Mouse (Mus musculus): ENCODE data around the gene Akap6. TPM values are rescaled to one million over a fixed set of nuclear protein-coding genes. Genes with fewer than 3 reads are reported as not detected.

Gene Akap6
- polyA plus RNA-seq, 1 experiment from 2014 or later = 18.3 TPM

- H3K27me3 ChIP-seq = 0 out of 2 replicates have a peak, but pooled peaks cover 2% of the 10 kb centered on the region
- no peak overlapping the region for H3K27ac ChIP-seq
- no peaks in the 10 kb centered on the region for H3K9me3 ChIP-seq
- no peak overlapping the region for H3K4me3 ChIP-seq (replicated peaks)
- no peak overlapping the region for H3K9ac ChIP-seq
- no peaks in the 10 kb centered on the region for H3K36me3 ChIP-seq (replicated peaks)
- 87% methylated on average over 2 of the region's 2 CpGs for WGBS
- no peak for ATAC-seq (ENCODE audit: low FRiP score)
- H3K4me2 ChIP-seq = no peak overlapping the region
- H3K4me1 ChIP-seq = no peaks in the 10 kb centered on the region
These were observed 245.8 kb downstream of the Akap6 start for GRCm38 (mm10) chr12:52944949-52945348.

GRCm38 (mm10) chr12:52950660-52951059 lies 251.5 kb downstream of the Akap6 start:
- H3K4me1 ChIP-seq = no peaks in the 10 kb centered on the region
- no peaks in the 10 kb centered on the region for H3K9me3 ChIP-seq
- WGBS = 76% methylated on average over 4 of the region's 4 CpGs
- H3K9ac ChIP-seq = no peak overlapping the region
- no peak overlapping the region for H3K4me3 ChIP-seq (replicated peaks)
- no peaks in the 10 kb centered on the region for H3K36me3 ChIP-seq (replicated peaks)
- no peak for ATAC-seq (ENCODE audit: low FRiP score)
- H3K4me2 ChIP-seq = no peak overlapping the region
- no peak overlapping the region for H3K27ac ChIP-seq
- no peaks in the 10 kb centered on the region for H3K27me3 ChIP-seq

- Histone ChIP-seq H3K36me3 (replicated peaks) (no peaks in the 10 kb centered on the region), H3K4me3 (replicated peaks) (no peak overlapping the region), H3K9me3 (no peaks in the 10 kb centered on the region), H3K9ac (no peak overlapping the region), H3K27ac (no peak overlapping the region), H3K4me2 (no peak overlapping the region), H3K27me3 (no peaks in the 10 kb centered on the region), H3K4me1 (no peaks in the 10 kb centered on the region; the same call in 1 of the 2 replicates)
- WGBS = 78% methylated on average over 3 of the region's 3 CpGs
- no peak for ATAC-seq (ENCODE audit: low FRiP score)
These were observed 258.4 kb downstream of the Akap6 start for GRCm38 (mm10) chr12:52957587-52957986.

- 66% methylated on average over 3 of the region's 3 CpGs for WGBS
These were observed 258.8 kb downstream of the Akap6 start for GRCm38 (mm10) chr12:52957994-52958393.

GRCm38 (mm10) chr12:52991745-52992144 lies 292.6 kb downstream of the Akap6 start:
- Histone ChIP-seq H3K27me3 (no peaks in the 10 kb centered on the region), H3K9ac (no peak overlapping the region), H3K4me1 (peaks cover 6% of the 10 kb centered on the region; the same call in 1 of the 2 replicates), H3K27ac (no peak overlapping the region), H3K36me3 (replicated peaks) (no peaks in the 10 kb centered on the region), H3K4me3 (replicated peaks) (no peak overlapping the region), H3K4me2 (no peak overlapping the region), H3K9me3 (no peaks in the 10 kb centered on the region)
- 92% methylated on average over 6 of the region's 6 CpGs for WGBS
- no peak for ATAC-seq (ENCODE audit: low FRiP score)

More at GRCm38 (mm10) chr12:52957994-52958393, 258.8 kb downstream of the Akap6 start:
- H3K9me3 ChIP-seq = no peaks in the 10 kb centered on the region
- no peak overlapping the region for H3K27ac ChIP-seq
- H3K27me3 ChIP-seq = no peaks in the 10 kb centered on the region
- no peak for ATAC-seq (ENCODE audit: low FRiP score)
- no peak overlapping the region for H3K4me2 ChIP-seq
- H3K4me1 ChIP-seq = no peaks in the 10 kb centered on the region; the same call in 1 of the 2 replicates
- no peak overlapping the region for H3K4me3 ChIP-seq (replicated peaks)
- H3K9ac ChIP-seq = no peak overlapping the region
- no peaks in the 10 kb centered on the region for H3K36me3 ChIP-seq (replicated peaks)

GRCm38 (mm10) chr12:53012336-53012735 lies 313.2 kb downstream of the Akap6 start:
- Histone ChIP-seq H3K9ac (no peak overlapping the region), H3K4me3 (replicated peaks) (no peak overlapping the region), H3K27ac (no peak overlapping the region), H3K9me3 (no peaks in the 10 kb centered on the region), H3K36me3 (replicated peaks) (no peaks in the 10 kb centered on the region), H3K27me3 (no peaks in the 10 kb centered on the region), H3K4me2 (no peak overlapping the region), H3K4me1 (peaks cover 6% of the 10 kb centered on the region; the same call in 1 of the 2 replicates)
- ATAC-seq (ENCODE audit: low FRiP score) = no peak
- WGBS = 13% methylated on average over 3 of the region's 3 CpGs

GRCm38 (mm10) chr12:53014539-53014938 lies 315.4 kb downstream of the Akap6 start:
- no peaks in the 10 kb centered on the region for H3K36me3 ChIP-seq (replicated peaks)
- WGBS = 96% methylated on average over 6 of the region's 6 CpGs
- peaks cover 6% of the 10 kb centered on the region; the same call in 1 of the 2 replicates for H3K4me1 ChIP-seq
- H3K27ac ChIP-seq = no peak overlapping the region
- no peaks in the 10 kb centered on the region for H3K9me3 ChIP-seq
- H3K9ac ChIP-seq = no peak overlapping the region
- H3K27me3 ChIP-seq = no peaks in the 10 kb centered on the region
- no peak overlapping the region for H3K4me3 ChIP-seq (replicated peaks)
- no peak overlapping the region for H3K4me2 ChIP-seq
- no peak for ATAC-seq (ENCODE audit: low FRiP score)

GRCm38 (mm10) chr12:53024575-53025246 lies 325.5 kb downstream of the Akap6 start:
- no peak overlapping the region for H3K4me3 ChIP-seq (replicated peaks)
- no peak overlapping the region for H3K9ac ChIP-seq
- no peak for ATAC-seq (ENCODE audit: low FRiP score)
- WGBS = 64% methylated on average over 9 of the region's 9 CpGs
- H3K9me3 ChIP-seq = no peaks in the 10 kb centered on the region
- no peaks in the 10 kb centered on the region for H3K36me3 ChIP-seq (replicated peaks)
- no peaks in the 10 kb centered on the region for H3K27me3 ChIP-seq
- H3K4me1 ChIP-seq = peaks cover 28% of the 10 kb centered on the region
- no peak overlapping the region for H3K4me2 ChIP-seq
- H3K27ac ChIP-seq = no peak overlapping the region

GRCm38 (mm10) chr12:53027308-53027707 lies 328.1 kb downstream of the Akap6 start:
- 84% methylated on average over 4 of the region's 4 CpGs for WGBS
- no peak overlapping the region for H3K4me3 ChIP-seq (replicated peaks)
- no peak overlapping the region for H3K4me2 ChIP-seq
- no peak overlapping the region for H3K27ac ChIP-seq
- H3K9ac ChIP-seq = no peak overlapping the region
- no peaks in the 10 kb centered on the region for H3K9me3 ChIP-seq
- no peaks in the 10 kb centered on the region for H3K36me3 ChIP-seq (replicated peaks)
- ATAC-seq (ENCODE audit: low FRiP score) = no peak
- H3K27me3 ChIP-seq = no peaks in the 10 kb centered on the region
- peaks cover 33% of the 10 kb centered on the region for H3K4me1 ChIP-seq

- no peaks in the 10 kb centered on the region for H3K36me3 ChIP-seq (replicated peaks)
- H3K27ac ChIP-seq = no peak overlapping the region
- no peak overlapping the region for H3K9ac ChIP-seq
- no peak overlapping the region for H3K4me2 ChIP-seq
- H3K4me3 ChIP-seq (replicated peaks) = no peak overlapping the region
- H3K4me1 ChIP-seq = peaks cover 38% of the 10 kb centered on the region
- H3K9me3 ChIP-seq = no peaks in the 10 kb centered on the region
- WGBS = 56% methylated on average over 5 of the region's 5 CpGs
- no peaks in the 10 kb centered on the region for H3K27me3 ChIP-seq
- ATAC-seq (ENCODE audit: low FRiP score) = no peak
These were observed 329.7 kb downstream of the Akap6 start for GRCm38 (mm10) chr12:53028926-53029325.

GRCm38 (mm10) chr12:53029910-53030309 lies 330.7 kb downstream of the Akap6 start:
- Histone ChIP-seq H3K27ac (no peak overlapping the region), H3K4me2 (no peak overlapping the region), H3K9ac (no peak overlapping the region), H3K36me3 (replicated peaks) (no peaks in the 10 kb centered on the region), H3K4me1 (peaks cover 34% of the 10 kb centered on the region), H3K4me3 (replicated peaks) (no peak overlapping the region), H3K27me3 (no peaks in the 10 kb centered on the region), H3K9me3 (no peaks in the 10 kb centered on the region)
- ATAC-seq (ENCODE audit: low FRiP score) = no peak
- WGBS = 77% methylated on average over 6 of the region's 6 CpGs

- Histone ChIP-seq H3K9ac (no peak overlapping the region), H3K27ac (peak overlapping the region; percentile 94), H3K36me3 (replicated peaks) (no peaks in the 10 kb centered on the region), H3K9me3 (no peaks in the 10 kb centered on the region), H3K4me1 (peaks cover 23% of the 10 kb centered on the region), H3K4me2 (peak overlapping the region; percentile 33), H3K27me3 (no peaks in the 10 kb centered on the region), H3K4me3 (replicated peaks) (no peak overlapping the region)
- WGBS = 2% methylated on average over 7 of the region's 7 CpGs
- peak; percentile 90 for ATAC-seq (ENCODE audit: low FRiP score)
These were observed 333.6 kb downstream of the Akap6 start for GRCm38 (mm10) chr12:53032762-53033161.

GRCm38 (mm10) chr12:53033404-53033913 lies 334.3 kb downstream of the Akap6 start:
- Histone ChIP-seq H3K4me2 (peak overlapping the region; percentile 33), H3K4me3 (replicated peaks) (peak overlapping the region; percentile 5; the same call in 1 of the 2 replicates), H3K27ac (peak overlapping the region; percentile 94), H3K9me3 (no peaks in the 10 kb centered on the region), H3K27me3 (no peaks in the 10 kb centered on the region), H3K36me3 (replicated peaks) (no peaks in the 10 kb centered on the region), H3K9ac (peak overlapping the region; percentile 40; the same call in 1 of the 2 replicates), H3K4me1 (peaks cover 23% of the 10 kb centered on the region)
- 6% methylated on average over 14 of the region's 14 CpGs for WGBS
- ATAC-seq (ENCODE audit: low FRiP score) = peak; percentile 80
